Mouse (Mus musculus) cerebral cortex, adult 2 months (tissue): ENCODE measurements around the gene Clec2d.

Experiments used
- WGBS: fragments of 180-500 bp; shearing (Covaris S2); methylation state at CpG from one replicate; pipeline ENCODE4 v1.1.7; 2018; 5-methylcytosine and 5-hydroxymethylcytosine counted together

The Clec2d gene

DNA sequence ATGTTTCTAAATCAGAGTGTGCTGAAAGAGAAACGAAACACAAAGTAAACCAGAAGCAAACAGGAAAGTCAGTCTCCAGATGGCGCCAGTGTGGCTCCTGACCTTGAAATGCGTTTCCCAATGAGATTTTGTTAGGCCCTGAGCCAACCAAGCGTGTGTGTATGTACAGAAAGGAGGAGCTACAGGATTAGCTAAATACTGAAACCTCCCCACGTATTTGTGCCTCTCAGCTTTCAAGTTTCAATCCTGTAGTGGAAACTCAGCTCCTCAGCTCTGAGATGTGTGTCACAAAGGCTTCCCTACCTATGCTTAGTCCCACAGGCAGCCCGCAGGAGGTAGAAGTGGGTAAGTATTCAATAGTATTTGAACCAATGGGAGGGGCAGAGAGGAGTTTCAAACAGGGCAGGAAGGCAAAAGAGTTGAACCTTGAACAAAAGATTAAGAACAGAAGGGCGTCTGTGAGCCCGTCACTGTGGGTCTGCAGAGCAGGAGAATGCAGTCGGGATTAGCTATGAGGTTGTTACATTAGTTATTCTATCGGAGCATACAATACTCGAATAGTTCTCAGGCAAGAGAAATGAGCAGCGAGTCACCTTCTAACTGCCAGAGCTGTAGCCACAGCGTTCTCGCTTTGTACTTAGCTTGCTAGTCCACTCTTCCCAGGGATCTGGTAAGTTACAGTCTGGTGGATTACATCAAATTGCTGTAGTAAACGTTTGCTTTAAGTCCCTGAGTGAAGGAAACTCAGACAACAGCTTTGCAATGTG, at the start of gene Clec2d:
TSS of gene Clec2d (plus strand) at position 213 of the 767 bp plus-strand sequence.
- WGBS: 5% methylated on average over 15 of the region's 15 CpGs

DNA sequence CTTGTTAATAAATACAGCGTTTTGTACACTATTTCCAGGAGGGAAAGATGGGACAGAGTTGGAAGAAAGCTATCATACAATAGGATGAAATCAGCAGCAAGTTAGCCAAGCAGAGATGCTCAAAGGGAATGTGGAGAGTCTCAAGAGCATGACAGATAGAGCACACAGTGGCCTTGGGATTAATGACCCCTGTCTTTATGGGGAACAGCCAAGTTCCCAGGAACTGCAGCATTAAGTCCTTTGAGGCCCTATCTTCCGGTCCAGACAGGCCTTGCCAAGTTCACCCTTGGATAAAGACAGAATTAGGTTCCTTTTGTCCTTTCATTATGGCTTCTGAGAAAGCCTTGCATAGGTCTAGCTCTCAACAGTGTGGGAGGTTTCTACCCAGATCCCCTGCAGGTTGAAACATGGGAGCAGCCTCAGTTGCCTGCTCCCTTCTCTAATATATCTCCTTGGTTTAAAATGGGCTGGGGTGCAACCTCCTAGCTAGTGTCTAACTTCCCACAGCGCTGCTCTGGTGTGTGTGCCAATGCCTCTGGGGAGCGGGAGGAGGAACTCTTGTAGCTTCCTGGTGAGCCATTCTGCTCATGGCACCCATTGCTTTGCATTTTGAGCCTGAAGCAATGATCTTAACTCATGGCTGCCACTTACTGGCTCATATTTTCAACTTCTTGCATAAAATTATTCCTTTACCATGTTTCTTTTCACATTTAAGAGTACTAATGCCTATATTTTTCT, 47.6 kb upstream of the Clec2d start:
- 85% methylated on average over 4 of the region's 4 CpGs for WGBS

DNA sequence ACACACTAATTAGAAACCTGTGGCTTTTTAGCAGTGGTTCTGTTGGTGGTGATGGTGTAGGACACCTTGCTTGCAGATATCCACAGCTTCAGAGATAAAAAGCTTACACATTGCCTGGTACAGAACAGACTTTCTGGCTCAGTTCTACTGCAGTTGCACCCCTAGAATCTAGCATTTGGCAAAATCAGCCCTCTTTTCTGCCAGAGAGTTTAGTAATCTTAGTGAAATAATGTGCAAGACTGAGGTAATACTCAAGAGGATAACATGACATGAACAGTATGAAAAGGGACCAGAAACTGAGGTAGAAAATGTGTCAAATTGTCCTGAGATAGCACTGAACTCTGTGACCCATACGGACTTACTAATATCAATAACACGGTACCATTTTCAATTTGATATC, 33.6 kb upstream of the Clec2d start:
- 93% methylated on average over 2 of the region's 2 CpGs for WGBS

DNA sequence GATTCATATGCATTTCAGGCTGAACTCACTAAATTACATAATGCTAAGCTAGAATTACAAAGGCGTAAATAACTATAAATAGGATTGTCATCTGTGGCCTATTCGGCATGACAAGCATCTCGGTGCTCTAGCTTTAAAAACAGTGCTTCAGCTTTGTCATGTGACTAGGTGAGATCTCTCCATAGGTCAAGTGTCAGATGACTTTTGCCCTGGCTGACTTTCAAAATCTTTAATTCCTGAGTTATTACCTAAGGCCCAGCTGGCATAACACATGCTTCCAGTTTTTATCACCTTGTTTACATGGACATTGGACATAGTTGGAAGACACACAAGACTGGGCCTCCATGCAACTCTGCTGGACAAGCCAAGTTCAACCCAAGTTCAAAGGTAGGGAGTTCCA, 20.3 kb upstream of the Clec2d start:
- 84% methylated on average over 3 of the region's 3 CpGs for WGBS

DNA sequence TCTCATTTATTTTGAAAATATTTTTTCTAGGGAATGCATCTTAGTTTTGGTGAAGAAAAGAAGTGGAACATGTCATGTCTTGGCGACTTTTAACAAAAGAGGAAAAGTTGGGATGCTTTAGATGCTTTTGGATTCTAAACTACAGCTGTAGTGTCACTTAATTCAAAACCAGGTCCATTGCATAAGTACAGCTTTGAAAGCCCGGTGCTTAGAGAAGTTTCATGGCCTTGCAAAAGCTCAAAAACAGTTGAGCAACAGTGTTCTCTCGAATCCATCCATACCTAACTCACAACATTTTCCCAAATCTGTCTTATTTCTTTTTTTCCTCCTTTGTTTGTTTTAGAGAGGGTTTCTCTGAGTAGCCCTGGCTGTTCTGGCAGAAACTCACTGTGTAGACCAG, 19.3 kb upstream of the Clec2d start:
- WGBS: 91% methylated on average over 3 of the region's 3 CpGs

DNA sequence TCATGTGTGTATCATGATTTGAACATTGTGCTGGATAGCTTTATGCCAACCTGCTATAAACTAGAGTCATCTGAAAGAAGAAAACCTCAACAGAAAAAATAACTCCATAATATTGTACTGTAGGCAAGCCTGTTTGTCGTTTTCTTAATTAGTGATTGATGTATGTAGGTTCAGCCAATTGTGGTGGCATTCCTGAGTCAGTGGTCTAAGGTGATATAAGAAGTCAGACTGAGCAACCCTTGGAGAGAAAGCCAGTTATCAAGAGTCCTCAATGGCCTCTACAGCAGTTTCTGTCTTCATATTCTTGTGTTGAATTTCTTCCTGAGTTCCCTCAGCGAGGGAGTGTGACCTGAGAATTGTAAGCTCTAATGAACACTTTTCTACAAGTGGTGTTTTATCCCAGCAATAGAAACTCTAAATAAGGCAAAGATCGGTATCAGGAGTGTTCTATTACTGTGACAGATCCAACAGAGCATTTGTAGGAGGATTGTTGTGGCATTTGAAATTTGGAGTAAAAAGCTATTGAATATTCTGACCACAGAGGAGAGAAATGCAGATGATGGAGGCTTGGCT, 17.7 kb upstream of the Clec2d start:
- 78% methylated on average over 3 of the region's 3 CpGs for WGBS

DNA sequence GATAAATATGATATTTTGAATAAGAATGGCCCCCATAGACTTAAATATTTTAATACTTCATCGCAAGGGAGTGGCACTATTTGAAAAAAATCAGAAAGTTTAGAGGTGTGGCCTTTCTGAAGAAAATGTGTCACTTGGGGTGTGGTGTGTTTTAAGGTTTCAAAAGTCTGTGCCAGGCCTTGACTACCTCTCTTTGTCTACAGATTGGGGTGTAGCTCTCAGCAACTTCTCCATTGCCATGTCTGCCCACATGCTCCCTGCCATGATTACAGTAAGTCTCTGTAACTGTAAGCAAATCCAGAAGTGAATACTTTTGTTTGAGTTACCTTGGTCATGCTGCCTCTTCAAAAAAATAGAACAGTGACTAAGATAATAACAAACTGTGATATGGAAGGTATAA, 16.8 kb upstream of the Clec2d start:
- WGBS: 95% methylated on average over 1 of the region's 1 CpGs

DNA sequence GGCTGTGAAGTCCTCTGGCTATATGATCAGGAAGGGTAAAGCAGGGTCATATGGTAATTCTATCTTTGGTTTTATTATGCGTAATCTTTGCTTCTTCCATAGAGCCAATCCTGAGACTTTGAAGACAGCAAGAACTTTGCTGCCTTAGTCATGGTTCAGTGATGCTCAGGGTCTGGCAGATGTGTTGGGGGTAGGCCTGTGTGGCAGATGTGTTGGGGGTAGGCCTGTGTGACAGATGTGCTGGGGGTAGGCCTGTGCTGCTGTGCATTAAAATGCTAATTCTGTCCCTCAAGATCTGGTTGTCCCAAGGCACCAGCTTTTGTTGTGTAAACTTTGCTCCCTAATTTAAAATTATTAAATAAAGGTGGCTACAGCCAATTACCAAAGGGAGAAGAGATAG, 9.5 kb upstream of the Clec2d start:
- WGBS: 97% methylated on average over 1 of the region's 1 CpGs

DNA sequence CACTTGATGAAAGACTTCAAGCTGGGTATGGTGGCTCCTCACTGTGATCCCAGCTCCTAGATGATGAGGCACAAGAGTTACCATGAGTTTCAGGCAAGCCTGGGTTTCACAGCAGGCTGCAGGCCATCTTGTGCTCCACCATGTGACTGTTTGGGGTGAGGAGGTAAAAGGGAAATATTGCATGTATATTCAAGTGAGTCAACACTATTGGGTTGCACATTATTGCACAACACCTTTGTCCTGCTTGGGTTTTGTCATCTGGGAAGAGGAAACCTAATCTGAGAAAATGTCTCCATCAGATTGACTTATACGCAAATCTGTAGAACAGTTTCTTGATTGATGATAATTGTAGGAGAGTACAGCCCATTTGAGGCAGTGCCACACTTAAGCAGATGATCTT, 8.7 kb upstream of the Clec2d start:
- 100% methylated on average over 1 of the region's 1 CpGs for WGBS

DNA sequence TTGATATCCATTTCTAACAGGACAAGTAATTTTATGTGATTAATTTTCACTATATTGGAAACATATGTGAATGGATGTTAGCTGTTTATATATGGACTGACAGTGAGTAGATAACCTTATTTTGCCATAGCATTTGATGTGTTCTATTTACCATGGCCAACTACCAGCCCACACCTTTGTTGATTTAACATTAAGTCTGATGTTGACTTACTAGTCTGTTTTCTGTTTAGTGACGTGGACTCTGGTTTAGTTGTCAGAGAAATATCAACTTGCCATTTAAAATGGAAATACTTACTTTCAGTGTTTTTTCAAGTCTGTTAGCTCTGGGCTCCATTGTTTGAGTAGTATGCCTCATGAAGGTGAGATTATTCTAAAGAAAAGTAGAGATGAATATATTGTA, 3.8 kb upstream of the Clec2d start:
- 95% methylated on average over 1 of the region's 1 CpGs for WGBS

DNA sequence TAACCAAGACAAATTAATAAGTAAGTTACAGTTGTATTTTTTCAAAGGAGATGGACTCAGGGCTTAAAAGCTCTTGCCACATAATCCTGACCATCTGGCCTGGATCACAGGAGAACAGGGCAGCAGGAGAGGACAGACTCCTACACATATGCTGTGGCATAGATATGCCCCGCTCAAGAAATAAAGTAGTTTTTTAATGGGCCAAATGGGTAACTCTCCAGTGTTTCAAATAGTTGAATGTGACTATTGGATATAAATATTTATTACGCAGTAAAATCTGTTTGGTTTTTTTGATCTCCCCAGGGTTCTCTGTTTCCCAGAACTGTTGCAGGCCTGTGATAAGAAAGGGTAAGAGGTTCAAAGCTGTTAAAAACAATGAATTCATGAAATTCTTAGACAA, 1.1 kb upstream of the Clec2d start:
- WGBS: 94% methylated on average over 2 of the region's 2 CpGs

DNA sequence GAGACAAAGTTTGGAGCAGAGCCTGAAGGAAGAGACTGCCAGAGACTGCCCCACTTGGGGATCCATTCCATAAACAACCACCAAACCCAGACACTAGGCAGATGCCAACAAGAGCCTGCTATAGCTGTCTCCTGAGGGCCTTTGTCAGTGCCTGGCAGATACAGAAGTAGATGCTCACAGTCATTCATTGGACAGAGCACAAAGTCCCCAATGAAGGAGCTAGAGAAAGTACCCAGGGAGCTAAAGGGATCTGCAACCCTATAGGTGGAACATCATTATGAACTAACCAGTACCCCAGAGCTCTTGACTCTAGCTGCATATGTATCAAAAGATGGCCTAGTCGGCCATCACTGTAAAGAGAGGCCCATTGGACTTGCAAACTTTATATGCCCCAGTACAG, 584 bp upstream of the Clec2d start:
- WGBS: 58% methylated on average over 1 of the region's 1 CpGs

DNA sequence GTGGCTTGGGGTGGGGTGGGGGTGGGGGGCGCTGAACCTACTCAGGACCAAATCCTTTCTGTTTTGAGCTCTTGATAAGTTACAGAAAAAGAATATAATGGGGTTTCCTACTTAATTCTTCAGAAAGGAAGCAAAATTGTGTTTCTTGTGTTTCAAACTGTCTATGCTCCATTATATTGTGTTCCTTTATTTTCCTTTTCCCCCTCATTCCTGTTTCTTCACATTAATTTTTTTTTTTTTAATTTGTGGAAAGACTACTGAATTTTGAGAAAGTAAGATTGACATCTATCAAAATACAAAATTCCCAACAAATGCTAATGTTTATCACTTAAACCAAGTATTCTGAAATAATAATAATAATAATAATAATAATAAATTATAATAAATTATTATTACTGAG, 834 bp downstream of the Clec2d start:
- WGBS: 4% methylated on average over 1 of the region's 1 CpGs

DNA sequence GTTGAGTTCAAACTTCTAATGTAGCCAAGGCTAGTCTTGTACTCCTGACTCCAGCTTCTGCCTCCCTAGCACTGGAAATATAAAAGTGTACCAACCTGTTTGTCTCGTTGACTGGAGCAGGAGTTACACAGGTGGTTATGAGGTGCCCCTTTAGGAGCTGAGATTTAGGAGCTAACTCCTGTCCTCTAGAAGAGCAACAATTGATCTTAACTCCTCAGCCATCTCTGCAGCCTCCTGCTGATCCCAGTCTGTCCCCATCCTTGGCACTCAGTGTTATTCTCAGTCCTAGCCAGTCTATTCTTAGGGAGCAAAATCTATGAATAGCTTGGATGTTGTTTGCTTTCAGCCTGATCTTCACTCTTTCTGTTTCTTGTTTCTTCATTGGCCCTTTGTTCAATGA, 2.1 kb downstream of the Clec2d start:
- 65% methylated on average over 1 of the region's 1 CpGs for WGBS

DNA sequence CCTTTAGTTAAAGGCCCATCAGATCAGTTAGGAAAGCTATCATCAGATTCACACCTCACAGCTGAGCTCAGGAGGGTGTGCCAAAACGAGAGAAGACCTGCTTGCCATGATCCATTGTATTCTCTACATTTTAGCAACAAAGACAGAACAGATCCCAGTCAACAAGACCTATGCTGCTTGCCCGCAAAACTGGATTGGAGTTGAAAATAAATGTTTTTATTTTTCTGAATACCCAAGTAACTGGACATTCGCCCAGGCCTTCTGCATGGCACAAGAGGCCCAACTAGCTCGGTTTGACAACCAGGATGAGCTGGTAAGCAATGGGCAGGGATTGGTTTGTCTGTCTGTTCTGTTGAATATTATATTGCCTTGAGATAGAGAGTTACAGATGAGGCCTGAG, 3.6 kb downstream of the Clec2d start:
- WGBS: 83% methylated on average over 4 of the region's 4 CpGs

DNA sequence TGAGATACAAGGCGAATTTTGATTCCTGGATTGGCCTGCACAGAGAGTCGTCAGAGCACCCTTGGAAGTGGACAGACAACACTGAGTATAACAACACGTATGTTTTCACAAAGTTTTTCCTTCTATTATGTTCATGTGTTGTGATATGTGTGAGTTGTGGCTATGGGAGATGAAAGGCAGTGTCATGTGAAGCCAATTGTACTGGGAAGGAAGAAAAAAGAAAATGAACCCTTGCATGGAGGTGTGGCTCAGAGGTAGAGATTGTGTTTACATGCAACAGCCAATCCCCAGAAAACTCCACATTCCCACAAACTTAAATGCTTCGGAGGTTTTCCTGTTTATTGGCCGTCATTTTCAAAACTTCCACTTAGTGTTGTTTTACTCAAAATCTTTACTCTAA, 4.4 kb downstream of the Clec2d start:
- WGBS: 75% methylated on average over 5 of the region's 5 CpGs

DNA sequence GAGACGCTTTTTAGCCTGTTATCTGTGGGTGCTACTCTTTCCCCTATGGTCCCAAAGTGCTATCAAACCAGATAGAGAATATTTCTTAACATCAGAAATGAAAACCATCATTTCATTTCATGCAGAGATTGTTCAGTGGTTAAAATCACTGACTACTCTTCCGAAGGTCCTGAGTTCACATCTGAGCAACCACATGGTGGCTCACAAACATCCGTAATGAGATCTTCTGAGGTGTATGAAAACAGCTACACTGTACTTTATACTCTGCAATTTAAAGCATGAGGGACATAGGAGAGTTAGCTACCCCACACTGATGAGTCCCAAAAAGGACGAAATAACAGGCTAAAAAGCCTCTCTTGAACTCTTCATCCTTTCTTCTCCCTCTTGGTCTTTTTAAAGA, 5.6 kb downstream of the Clec2d start:
- WGBS: 85% methylated on average over 4 of the region's 4 CpGs

DNA sequence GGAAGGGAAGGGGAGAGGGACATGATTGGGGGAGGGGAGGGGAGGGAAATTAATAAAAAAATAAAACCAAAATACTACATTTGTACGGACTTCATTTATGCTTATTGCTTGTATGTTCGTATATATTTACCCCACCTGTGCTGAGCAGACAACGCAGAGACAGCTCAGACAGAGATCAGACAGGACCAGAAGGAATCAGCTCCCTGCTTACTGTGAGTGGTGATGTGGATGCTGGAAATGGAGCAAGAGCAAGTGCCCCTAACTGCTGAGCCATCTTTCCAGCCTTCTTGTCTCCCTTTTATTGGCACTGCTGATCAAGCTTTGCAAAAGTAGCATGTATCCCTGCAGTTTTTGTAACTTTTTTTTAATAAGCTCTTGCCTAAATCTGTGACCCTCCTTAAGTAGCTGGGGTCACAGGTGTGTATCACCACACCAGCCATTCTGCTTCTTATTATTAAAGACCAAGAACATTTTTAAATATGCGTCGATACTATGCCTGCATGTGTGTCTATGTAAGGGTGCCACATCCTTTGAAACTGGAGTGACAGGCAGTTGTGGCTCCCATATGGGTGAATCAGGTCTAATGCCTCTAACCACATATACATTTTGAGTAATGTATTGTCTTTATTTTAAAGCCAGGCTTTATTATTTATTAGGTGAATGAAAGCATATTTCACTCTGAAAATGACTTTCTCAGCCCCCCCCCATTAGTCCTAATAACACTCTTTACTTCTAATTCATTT, 6.2 kb downstream of the Clec2d start:
- WGBS: 92% methylated on average over 5 of the region's 5 CpGs

DNA sequence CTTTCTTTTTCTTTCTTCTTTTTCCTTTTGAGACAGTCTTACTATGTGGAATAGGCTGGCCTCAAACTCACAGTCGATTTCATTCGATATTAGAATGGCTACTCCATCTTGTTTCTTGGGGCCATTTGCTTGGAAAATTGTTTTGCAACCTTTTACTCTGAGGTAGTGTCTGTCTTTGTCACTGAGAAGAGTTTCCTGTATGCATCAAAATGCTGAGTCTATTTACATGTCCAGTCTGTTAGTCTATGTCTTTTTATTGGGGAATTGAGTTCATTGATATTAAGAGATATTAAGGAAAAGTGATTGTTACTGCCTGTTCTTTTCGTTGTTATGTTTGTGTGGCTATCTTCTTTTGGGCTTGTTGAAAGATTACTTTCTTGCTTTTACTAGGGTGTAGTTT, 7.4 kb downstream of the Clec2d start:
- 84% methylated on average over 3 of the region's 3 CpGs for WGBS

DNA sequence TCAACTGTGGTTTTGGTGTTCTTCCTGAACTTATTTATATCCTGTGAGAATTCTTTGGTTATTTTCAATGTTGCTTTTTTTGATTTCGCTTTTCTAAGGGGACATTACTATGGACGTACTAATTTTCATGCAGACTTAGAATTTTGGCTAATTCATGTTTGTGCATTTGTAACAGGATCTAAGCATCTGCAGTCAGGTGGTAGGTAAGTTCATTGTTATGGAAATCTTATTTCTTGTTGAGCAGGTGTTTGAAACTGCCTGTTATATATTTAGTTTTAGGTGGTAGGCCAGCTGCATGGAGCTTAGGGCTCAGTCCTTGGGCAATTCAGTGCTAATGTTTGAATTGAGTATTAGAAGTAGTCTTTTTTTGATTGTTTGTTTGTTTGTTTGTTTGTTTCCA, 13.0 kb downstream of the Clec2d start:
- WGBS: 80% methylated on average over 2 of the region's 2 CpGs

DNA sequence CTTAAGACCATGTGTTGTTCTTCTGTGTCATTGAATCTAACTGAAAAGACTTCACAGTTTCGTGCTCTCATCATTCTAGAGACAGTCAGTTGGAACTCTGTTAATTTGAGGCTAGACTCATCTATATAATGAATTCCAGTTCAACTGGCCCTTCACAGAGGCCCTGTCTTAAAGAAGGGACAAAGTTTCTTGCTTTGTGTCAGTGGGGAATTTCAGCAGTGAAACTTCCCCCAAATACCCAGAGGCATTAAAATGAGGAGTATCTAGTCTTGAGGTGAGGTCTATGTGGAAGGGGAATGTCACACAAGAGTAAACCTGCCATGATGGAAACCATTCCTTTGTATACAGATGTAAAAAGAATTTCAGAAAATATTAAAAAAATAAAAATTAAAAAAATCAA, 21.9 kb downstream of the Clec2d start:
- 98% methylated on average over 1 of the region's 1 CpGs for WGBS

DNA sequence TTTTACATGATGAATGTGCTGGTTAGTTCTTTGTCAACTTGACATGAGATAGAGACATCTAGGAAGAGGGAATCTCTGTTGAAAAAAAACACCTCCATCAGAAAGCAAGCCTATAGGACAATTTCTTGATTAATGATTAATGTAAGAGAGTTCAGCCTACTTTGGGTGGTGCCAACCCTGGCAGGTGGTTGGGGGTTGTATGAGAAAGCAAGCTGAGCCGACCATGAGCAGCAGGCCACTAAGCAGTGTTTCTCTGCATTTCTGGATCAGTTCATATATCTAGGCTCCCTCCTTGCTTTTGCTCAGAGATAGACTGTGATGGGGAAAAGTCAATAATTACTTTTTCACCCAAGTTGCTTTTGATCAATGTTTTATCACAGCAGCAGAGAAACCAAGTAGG, 23.9 kb downstream of the Clec2d start:
- 83% methylated on average over 1 of the region's 1 CpGs for WGBS
